Mouse (Mus musculus) midbrain, embryonic 13.5 days (tissue): Measurements from ENCODE around the gene Hist1h2ab. TPM values are rescaled to one million over a fixed set of nuclear protein-coding genes. Genes with fewer than 3 reads are reported as not detected.
"Not testable (repeated sequence)": the region's sequence is repeated elsewhere in the genome, so short reads cannot be mapped to it uniquely, and the experiment has no call there.

Experiments used
- ATAC-seq: fragments of 200-750 bp; cut with Nextera tagmentation; 2 replicates; pipeline ENCODE4 v1.8.0; 2017; ENCODE audit warnings: mild to moderate bottlenecking, moderate TSS enrichment, moderate library complexity
- H3K27ac ChIP-seq: fragments of 300-500 bp; sonication (generic); 2 replicates; pipeline ENCODE4 v1.5.1; 2015; ENCODE audit warnings: inconsistent platforms, mild to moderate bottlenecking, moderate library complexity
- H3K27me3 ChIP-seq: fragments of 300-500 bp; sonication (generic); 2 replicates; pipeline ENCODE4 v1.6.1; 2015; ENCODE audit warnings: mild to moderate bottlenecking, inconsistent platforms
- H3K36me3 ChIP-seq: fragments of 300-500 bp; sonication (generic); 2 replicates; pipeline ENCODE4 v1.6.1; 2015; ENCODE audit warnings: mild to moderate bottlenecking, inconsistent platforms
- H3K4me1 ChIP-seq: fragments of 300-500 bp; sonication (generic); replicated peaks from 2 replicates; pipeline ENCODE4 v1.6.1; 2015; ENCODE audit warnings: inconsistent platforms
- H3K4me2 ChIP-seq: fragments of 300-500 bp; sonication (generic); replicated peaks from 2 replicates; pipeline ENCODE4 v1.6.1; 2015; ENCODE audit warnings: moderate library complexity, mild to moderate bottlenecking, inconsistent platforms
- H3K4me3 ChIP-seq: fragments of 300-500 bp; sonication (generic); replicated peaks from 2 replicates; pipeline ENCODE4 v1.5.1; 2015; ENCODE audit warnings: mild to moderate bottlenecking, inconsistent platforms
- H3K9ac ChIP-seq: fragments of 300-500 bp; sonication (generic); replicated peaks from 2 replicates; pipeline ENCODE4 v1.6.1; 2015; ENCODE audit warnings: mild to moderate bottlenecking, inconsistent platforms
- H3K9me3 ChIP-seq: fragments of 300-500 bp; sonication (generic); 2 replicates; pipeline ENCODE4 v1.6.1; 2016; ENCODE audit warnings: mild to moderate bottlenecking, inconsistent platforms
- WGBS: fragments of 180-500 bp; shearing (Covaris S2); methylation state at CpG from one replicate; pipeline ENCODE4 v1.1.7; 2015; 5-methylcytosine and 5-hydroxymethylcytosine counted together
- polyA plus RNA-seq: library from polyadenylated mRNA; unstranded; fragments of >200 nt; fragmentation: Nextera tagmentation; extraction: Ambion mirVana; gene quantifications from 2 replicates; pipeline ENCODE4 v1.2.1, GENCODE M21; 2015

Hist1h2ab gene
- polyA plus RNA-seq, 1 experiment from 2014 or later: 28.4 TPM

- Histone ChIP-seq H3K27me3 (no peaks in the 10 kb centered on the region), H3K27ac (peak overlapping the region; percentile 84; the same call in 1 of the 2 replicates), H3K4me1 (peaks cover 35% of the 10 kb centered on the region), H3K4me3 (peak overlapping the region; percentile 59), H3K36me3 (no peaks in the 10 kb centered on the region), H3K4me2 (peak overlapping the region; percentile 87), H3K9me3 (no peaks in the 10 kb centered on the region), H3K9ac (peak overlapping the region; percentile 66; the same call in 1 of the 2 replicates)
- WGBS: 74% methylated on average over 1 of the region's 1 CpGs
- ATAC-seq: no peak
Measured at GRCm38 (mm10) chr13:23759916-23760239, 9.0 kb downstream of the Hist1h2ab start.

DNA sequence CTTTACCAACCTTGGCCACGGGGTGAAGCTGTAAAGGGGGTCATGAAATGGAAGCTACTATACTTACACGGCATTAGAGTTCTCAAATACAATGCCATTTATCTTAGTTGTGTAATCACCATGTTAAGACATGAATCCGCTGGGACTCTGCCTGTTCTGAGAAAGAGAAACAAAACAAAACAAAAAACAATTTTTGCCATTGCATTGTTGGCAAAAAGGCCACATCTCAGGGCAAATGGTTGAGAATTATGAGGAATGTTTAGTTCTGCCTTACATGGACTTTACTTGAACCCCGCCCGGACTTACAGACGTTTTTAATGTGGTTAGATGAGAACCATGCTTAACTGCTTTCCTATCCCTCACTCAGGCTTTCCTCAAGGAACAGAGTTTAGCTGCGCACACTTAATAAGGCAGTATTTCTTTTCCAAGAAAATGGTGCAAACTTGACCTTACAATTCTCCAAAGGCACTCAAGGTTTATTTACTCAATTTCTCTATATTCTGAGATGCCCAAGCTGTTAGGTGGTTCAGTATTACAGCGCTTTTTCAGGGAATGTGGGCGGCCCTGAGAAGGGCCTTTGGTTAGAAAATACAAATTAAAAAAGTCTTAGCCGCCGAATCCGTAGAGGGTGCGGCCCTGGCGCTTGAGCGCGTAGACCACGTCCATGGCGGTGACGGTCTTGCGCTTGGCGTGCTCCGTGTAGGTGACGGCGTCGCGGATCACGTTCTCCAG is 9.5 kb downstream of the Hist1h2ab start:
- H3K36me3 ChIP-seq: no peaks in the 10 kb centered on the region
- peaks cover 35% of the 10 kb centered on the region for H3K4me1 ChIP-seq
- H3K4me2 ChIP-seq: peak overlapping the region; percentile 87
- H3K27ac ChIP-seq: peak overlapping the region; percentile 84
- peak overlapping the region; percentile 66 for H3K9ac ChIP-seq
- ATAC-seq: no peak
- WGBS: 2% methylated on average over 22 of the region's 27 CpGs
- peak overlapping the region; percentile 59 for H3K4me3 ChIP-seq
- H3K9me3 ChIP-seq: no peaks in the 10 kb centered on the region
- H3K27me3 ChIP-seq: no peaks in the 10 kb centered on the region

DNA sequence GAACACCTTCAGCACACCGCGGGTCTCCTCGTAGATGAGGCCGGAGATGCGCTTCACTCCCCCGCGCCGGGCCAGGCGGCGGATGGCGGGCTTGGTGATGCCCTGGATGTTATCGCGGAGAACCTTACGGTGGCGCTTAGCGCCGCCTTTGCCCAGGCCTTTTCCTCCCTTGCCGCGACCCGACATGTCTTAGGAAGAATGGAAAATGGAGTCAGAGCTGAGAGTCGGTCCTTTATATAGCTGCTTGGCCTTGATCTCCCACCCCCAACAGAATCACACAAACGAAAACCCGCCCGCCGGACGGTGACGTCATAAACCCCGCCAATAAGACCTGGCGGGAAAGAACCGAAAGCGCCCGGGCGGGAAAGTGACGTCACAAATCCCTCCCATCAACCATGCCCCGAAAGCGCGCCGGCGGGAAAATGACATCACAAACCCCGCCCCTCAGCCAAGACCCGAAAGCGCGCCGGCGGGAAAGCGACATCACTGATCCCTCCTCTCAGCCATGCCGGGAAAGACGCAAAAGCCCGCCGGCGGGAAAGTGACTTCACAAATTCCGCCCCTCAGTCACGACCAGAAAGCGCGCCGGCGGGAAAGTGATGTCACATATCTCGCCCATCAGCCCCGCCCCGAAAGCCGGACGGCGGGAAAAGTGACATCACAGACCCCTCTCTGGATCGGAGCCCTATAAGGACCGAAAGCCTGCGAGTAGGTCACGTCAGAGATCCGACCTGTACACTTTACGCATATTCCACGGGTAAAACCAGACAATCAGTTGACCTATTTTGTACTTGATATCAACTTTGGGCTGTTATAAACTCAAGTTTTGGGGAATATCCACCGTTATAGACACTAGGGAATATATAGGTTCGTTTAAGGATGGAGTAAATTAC is 10.3 kb downstream of the Hist1h2ab start, which contains the start of gene Hist1h4a:
Gene Hist1h4a (minus strand): TSS at position 259 of the 893 bp plus-strand sequence.
- peak within 1 kb of the TSS; percentile 84 for H3K27ac ChIP-seq
- peak; percentile 82 for ATAC-seq
- under 1% methylated on average over 61 of the region's 72 CpGs for WGBS
- H3K36me3 ChIP-seq: no peaks in the 10 kb centered on the region
- peak within 1 kb of the TSS; percentile 66 for H3K9ac ChIP-seq
- peaks cover 35% of the 10 kb centered on the region for H3K4me1 ChIP-seq
- H3K4me3 ChIP-seq: peak within 1 kb of the TSS; percentile 59
- peak within 1 kb of the TSS; percentile 87 for H3K4me2 ChIP-seq
- no peaks in the 10 kb centered on the region for H3K27me3 ChIP-seq
- H3K9me3 ChIP-seq: no peaks in the 10 kb centered on the region

DNA sequence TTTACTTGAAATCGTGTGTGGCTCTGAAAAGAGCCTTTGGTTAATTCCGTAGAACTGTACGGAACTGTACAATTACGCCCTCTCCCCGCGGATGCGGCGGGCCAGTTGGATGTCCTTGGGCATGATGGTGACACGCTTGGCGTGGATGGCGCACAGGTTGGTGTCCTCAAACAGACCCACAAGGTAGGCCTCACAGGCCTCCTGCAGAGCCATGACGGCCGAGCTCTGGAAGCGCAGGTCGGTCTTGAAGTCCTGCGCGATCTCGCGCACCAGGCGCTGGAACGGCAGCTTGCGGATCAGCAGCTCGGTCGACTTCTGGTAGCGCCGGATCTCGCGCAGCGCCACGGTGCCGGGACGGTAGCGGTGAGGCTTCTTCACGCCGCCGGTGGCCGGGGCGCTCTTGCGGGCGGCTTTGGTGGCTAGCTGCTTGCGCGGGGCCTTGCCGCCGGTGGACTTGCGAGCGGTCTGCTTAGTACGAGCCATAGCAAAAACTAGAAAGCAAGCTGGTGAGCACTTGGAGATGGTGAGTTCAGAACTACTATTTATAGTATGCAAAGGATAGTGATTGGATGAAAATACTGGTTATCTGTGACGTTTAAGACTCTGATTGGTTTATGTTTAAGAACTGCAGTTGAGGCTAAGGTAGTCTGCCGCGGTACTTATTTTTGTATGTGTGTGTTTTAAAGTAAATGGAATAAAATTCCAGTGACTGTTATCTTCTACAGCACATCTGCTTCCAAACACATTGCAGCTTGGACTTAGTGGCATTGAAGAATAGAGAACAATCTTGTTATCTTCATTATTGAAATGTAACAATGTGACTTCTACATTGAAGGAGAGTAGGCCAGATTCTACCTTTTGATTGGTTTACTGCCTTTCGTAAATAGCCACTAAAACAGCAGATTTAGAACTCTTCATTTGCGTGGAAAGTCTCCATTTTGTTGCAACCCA is 11.2 kb downstream of the Hist1h2ab start, which contains the start of gene Hist1h3a:
Gene Hist1h3a (minus strand): TSS at position 516 of the 951 bp plus-strand sequence.
- Histone ChIP-seq H3K27ac (peak within 1 kb of the TSS; percentile 85), H3K9ac (peak within 1 kb of the TSS; percentile 61), H3K4me3 (peak within 1 kb of the TSS; percentile 59), H3K4me2 (peak within 1 kb of the TSS; percentile 87), H3K4me1 (peaks cover 35% of the 10 kb centered on the region)
- not testable (repeated sequence) for H3K36me3 ChIP-seq, H3K27me3 ChIP-seq, H3K9me3 ChIP-seq
- WGBS: under 1% methylated on average over 27 of the region's 52 CpGs
- ATAC-seq: peak; percentile 62

- H3K36me3 ChIP-seq: no peaks in the 10 kb centered on the region
- peaks cover 30% of the 10 kb centered on the region for H3K4me1 ChIP-seq
- no peaks in the 10 kb centered on the region for H3K9me3 ChIP-seq
- H3K9ac ChIP-seq: 0 out of 2 replicates have a peak overlapping the region, but pooled peaks have one; percentile 11
- H3K4me2 ChIP-seq: peak overlapping the region; percentile 87
- H3K4me3 ChIP-seq: peak overlapping the region; percentile 59
- H3K27me3 ChIP-seq: no peaks in the 10 kb centered on the region
- ATAC-seq: no peak
- 1% methylated on average over 10 of the region's 10 CpGs for WGBS
- H3K27ac ChIP-seq: peak overlapping the region; percentile 85
Measured at GRCm38 (mm10) chr13:23763242-23763585, 12.3 kb downstream of the Hist1h2ab start.

DNA sequence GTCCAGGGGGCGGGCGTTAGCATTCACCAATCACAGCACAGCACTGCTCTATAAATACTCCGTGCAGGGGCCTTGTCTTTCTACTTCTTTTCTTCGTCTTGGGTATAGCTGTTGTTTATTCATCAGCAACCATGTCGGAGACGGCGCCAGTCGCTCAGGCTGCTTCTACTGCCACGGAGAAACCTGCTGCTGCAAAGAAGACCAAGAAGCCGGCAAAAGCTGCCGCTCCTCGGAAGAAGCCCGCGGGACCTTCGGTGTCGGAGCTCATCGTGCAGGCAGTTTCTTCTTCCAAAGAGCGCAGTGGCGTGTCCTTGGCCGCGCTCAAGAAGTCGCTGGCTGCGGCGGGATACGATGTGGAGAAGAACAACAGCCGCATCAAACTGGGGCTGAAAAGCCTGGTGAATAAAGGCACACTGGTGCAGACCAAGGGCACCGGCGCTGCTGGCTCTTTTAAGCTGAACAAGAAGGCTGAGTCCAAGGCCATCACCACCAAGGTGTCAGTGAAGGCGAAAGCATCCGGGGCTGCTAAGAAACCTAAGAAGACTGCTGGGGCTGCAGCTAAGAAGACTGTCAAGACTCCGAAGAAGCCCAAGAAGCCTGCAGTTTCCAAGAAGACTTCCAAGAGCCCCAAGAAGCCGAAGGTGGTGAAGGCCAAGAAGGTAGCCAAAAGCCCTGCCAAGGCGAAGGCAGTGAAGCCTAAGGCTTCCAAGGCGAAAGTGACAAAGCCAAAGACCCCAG is 12.8 kb downstream of the Hist1h2ab start, which contains the start of gene Hist1h1a:
Gene Hist1h1a (plus strand): TSS at position 81 of the 738 bp plus-strand sequence.
- WGBS: 2% methylated on average over 34 of the region's 34 CpGs
- Histone ChIP-seq H3K9me3 (no peaks in the 10 kb centered on the region), H3K4me3 (peak within 1 kb of the TSS; percentile 59), H3K27me3 (no peaks in the 10 kb centered on the region), H3K27ac (peak within 1 kb of the TSS; percentile 85), H3K4me2 (peak within 1 kb of the TSS; percentile 87), H3K9ac (peak within 1 kb of the TSS; percentile 74), H3K4me1 (peaks cover 30% of the 10 kb centered on the region), H3K36me3 (no peaks in the 10 kb centered on the region)
- peak; percentile 68 for ATAC-seq

GRCm38 (mm10) chr13:23764324-23765171 is 13.6 kb downstream of the Hist1h2ab start:
- Histone ChIP-seq H3K4me1 (peaks cover 30% of the 10 kb centered on the region), H3K9me3 (no peaks in the 10 kb centered on the region), H3K9ac (peak overlapping the region; percentile 74), H3K27me3 (no peaks in the 10 kb centered on the region), H3K4me2 (peak overlapping the region; percentile 87), H3K36me3 (no peaks in the 10 kb centered on the region), H3K4me3 (peak overlapping the region; percentile 59), H3K27ac (peak overlapping the region; percentile 85)
- no peak for ATAC-seq
- WGBS: 26% methylated on average over 12 of the region's 12 CpGs

DNA sequence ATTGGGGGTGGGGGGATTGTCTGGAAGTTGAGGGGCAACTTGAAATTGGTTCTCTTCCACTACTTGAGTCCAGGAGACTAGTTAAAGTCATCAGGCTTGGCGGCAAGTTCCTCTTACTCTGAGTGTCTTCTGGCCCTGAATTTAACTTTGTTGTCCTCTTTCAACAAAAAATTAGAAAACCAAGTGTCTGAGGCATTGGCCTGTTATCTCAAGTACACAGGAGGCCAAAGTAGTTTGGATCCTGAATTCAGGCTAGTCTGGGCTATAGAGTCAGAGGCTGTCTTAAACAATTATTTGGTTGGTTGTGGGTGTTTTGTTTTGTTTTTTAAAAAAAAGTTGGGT is 14.2 kb downstream of the Hist1h2ab start:
- no peak overlapping the region for H3K9ac ChIP-seq
- no peaks in the 10 kb centered on the region for H3K9me3 ChIP-seq
- H3K36me3 ChIP-seq: no peaks in the 10 kb centered on the region
- no peaks in the 10 kb centered on the region for H3K27me3 ChIP-seq
- no peak overlapping the region for H3K4me3 ChIP-seq
- 69% methylated on average over 1 of the region's 1 CpGs for WGBS
- H3K27ac ChIP-seq: no peak overlapping the region
- H3K4me1 ChIP-seq: peaks cover 26% of the 10 kb centered on the region
- ATAC-seq: no peak
- H3K4me2 ChIP-seq: no peak overlapping the region

- no peaks in the 10 kb centered on the region for H3K9me3 ChIP-seq
- H3K9ac ChIP-seq: no peak overlapping the region
- no peak overlapping the region for H3K27ac ChIP-seq
- no peak overlapping the region for H3K4me3 ChIP-seq
- no peak overlapping the region for H3K4me2 ChIP-seq
- no peak for ATAC-seq
- peaks cover 16% of the 10 kb centered on the region for H3K4me1 ChIP-seq
- no peaks in the 10 kb centered on the region for H3K36me3 ChIP-seq
- H3K27me3 ChIP-seq: no peaks in the 10 kb centered on the region
Measured at GRCm38 (mm10) chr13:23766772-23767171, 15.8 kb downstream of the Hist1h2ab start.

DNA sequence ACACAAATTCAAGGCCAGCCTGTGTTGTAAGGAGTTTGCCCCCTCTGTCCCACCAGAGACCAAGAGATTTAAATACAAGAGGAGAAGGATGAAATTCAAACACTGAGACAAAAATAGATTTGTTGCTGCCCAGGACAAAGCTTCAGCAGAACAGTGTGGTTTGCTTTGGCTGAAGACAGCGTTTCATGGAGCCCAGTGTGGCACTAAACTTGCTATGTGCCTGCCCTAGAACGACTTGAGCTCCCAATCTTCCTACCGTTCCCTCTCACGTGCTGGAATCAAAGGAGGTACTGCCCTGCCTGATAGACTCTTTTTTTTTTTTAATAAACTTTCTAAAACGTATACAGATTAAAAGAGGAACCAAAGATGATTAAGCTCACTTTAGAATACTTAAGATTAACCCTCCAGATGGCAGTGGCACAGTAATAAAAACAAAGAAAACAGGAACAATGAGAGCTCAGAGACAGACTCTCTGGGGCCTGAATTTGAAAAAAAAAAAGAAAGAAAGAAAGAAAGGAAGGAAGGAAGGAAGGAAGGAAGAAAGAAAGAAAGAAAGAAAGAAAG is 18.0 kb downstream of the Hist1h2ab start:
- H3K27ac ChIP-seq: no peak overlapping the region
- no peaks in the 10 kb centered on the region for H3K9me3 ChIP-seq
- no peak overlapping the region for H3K4me3 ChIP-seq
- no peaks in the 10 kb centered on the region for H3K27me3 ChIP-seq
- H3K4me1 ChIP-seq: peaks cover 12% of the 10 kb centered on the region
- no peak overlapping the region for H3K4me2 ChIP-seq
- 40% methylated on average over 5 of the region's 5 CpGs for WGBS
- no peaks in the 10 kb centered on the region for H3K36me3 ChIP-seq
- ATAC-seq: no peak
- H3K9ac ChIP-seq: no peak overlapping the region
